Mouse (Mus musculus): ENCODE data around the gene Ubash3a. TPM values are rescaled to one million over a fixed set of nuclear protein-coding genes. Genes with fewer than 3 reads are reported as not detected.
A peak's percentile ranks its signal among the peaks of the same experiment; 100 is the strongest.

Ubash3a gene
- polyA plus RNA-seq, 1 experiment from 2014 or later = 0.50 TPM

DNA sequence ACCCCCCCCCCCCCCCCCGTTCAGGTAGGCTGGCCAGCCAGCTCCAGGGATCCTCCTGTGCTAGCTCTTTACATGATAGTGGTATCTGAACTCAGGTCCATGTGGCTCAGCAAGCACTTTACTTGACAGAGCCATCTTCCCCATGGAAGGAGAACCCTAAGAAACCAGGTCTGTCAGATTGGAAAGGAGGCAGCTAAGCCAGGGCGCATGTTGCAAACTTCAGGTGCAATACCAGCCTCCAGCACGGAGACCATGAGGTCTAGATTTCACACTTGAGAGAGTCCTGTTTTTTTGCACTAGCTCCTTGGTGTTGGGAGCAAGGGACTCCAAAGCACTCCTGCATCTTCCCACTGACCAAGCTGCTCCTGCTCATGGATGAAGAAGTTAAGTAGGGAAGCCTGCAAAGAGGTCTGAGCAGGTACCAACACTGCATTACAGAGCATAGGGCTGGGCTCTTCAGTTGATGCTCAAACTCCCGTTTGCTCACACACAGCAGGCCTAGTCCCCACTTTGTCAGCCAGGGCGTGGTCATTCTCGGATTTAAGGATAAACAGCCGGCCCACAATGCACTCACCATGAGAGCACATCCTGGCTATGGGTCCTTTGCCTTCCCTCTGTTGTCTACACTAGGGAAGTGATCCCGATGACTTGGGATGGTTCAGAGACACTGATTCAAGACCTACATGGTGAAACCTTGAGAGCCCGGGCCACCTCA lies 68.7 kb downstream of the Ubash3a start:
- 24% methylated on average over 9 of the region's 9 CpGs for WGBS
- H3K4me3 ChIP-seq = peak overlapping the region; percentile 51
- ATAC-seq (ENCODE audit: low FRiP score, low read depth) = no peak
- no peak overlapping the region for H3K27ac ChIP-seq
- peaks cover 4% of the 10 kb centered on the region; the same call in 1 of the 2 replicates for H3K27me3 ChIP-seq
- H3K4me1 ChIP-seq = peaks cover 8% of the 10 kb centered on the region; the same call in 1 of the 2 replicates
- peak overlapping the region; percentile 89 for H3K4me2 ChIP-seq (replicated peaks)
- H3K9ac ChIP-seq = peak overlapping the region; percentile 66
- H3K9me3 ChIP-seq = no peaks in the 10 kb centered on the region
- H3K36me3 ChIP-seq = no peaks in the 10 kb centered on the region

DNA sequence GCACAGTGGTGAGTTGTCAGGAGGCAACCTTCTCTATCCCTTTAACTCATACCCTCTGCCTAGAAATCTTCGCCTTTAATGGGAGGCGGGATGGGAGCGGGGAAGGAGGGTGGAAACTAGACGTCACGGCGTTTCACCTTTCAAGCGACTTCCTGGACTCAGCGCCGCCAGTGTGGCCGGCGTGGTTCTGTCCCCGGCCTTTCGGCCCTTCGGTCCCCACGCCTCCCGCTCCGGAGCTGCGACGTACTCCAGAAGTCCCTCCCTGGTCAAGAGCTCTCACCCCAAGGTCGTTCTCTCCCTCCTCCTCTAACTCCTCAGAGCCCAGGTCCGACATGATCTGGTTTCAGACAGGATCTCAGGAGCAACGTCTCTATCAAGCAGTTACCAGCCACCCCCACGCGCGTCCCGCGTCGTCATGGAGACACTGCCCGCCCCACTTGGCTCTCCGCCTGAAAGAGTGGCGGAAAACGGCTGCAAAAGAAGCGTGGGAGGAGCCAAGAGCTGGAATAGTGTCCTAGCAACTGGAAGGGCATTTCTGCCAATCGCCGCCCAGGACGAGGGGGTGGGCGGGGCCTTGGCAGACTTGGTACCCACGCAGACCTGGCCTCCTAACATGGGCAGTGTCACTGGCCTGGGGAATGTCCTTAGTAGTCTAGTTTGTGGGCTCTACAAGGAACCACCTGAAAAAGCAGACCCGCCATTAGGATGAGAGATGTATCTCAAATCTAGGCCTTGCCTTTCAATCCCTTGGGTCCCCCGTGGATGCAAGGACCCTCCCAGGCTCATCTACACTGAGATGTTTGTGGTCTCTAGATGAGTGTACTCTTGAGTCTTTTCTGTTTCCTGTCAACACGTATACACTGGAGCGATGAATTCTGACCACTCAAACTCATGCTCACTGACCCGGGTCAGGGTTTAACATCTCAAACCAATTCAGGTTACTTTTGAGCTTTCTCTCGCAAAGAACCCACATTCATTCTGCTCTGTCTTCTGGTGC lies 69.5 kb downstream of the Ubash3a start, which contains the start of gene Rsph1:
Gene Rsph1 (minus strand): TSS at position 462 of the 997 bp plus-strand sequence.
- Histone ChIP-seq H3K4me1 (peaks cover 8% of the 10 kb centered on the region; the same call in 1 of the 2 replicates), H3K27me3 (peaks cover 4% of the 10 kb centered on the region; the same call in 1 of the 2 replicates), H3K4me3 (peak within 1 kb of the TSS; percentile 51), H3K9me3 (no peaks in the 10 kb centered on the region), H3K36me3 (no peaks in the 10 kb centered on the region), H3K9ac (peak within 1 kb of the TSS; percentile 66), H3K27ac (no peak within 1 kb of the TSS), H3K4me2 (replicated peaks) (peak within 1 kb of the TSS; percentile 89)
- peak; percentile 82 for ATAC-seq (ENCODE audit: low FRiP score, low read depth)
- WGBS = 9% methylated on average over 44 of the region's 44 CpGs

DNA sequence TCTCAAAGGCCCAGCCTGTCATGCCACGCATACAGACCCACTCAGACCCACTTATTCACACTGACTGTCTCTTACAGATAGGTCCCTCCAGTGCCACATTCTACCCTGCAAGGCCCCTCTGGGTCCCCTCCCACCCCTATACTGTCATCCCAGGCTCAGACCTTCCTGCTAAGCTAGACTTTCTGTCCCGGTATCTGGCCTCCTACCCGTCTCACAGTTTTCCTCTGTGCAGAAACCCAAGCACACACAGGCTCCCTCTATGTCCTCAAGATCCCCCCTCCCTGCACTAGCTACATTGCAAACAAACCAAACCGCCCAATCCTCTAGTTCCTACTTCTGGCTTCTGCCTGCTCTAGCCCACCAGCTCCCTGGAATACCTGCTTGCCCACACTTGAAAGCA lies 70.3 kb downstream of the Ubash3a start:
- WGBS = 76% methylated on average over 4 of the region's 4 CpGs
- no peak overlapping the region for H3K27ac ChIP-seq
- H3K4me3 ChIP-seq = no peak overlapping the region
- peaks cover 4% of the 10 kb centered on the region; the same call in 1 of the 2 replicates for H3K27me3 ChIP-seq
- no peak for ATAC-seq (ENCODE audit: low FRiP score, low read depth)
- H3K4me2 ChIP-seq (replicated peaks) = no peak overlapping the region
- peaks cover 8% of the 10 kb centered on the region; the same call in 1 of the 2 replicates for H3K4me1 ChIP-seq
- H3K9me3 ChIP-seq = no peaks in the 10 kb centered on the region
- no peaks in the 10 kb centered on the region for H3K36me3 ChIP-seq
- H3K9ac ChIP-seq = no peak overlapping the region

DNA sequence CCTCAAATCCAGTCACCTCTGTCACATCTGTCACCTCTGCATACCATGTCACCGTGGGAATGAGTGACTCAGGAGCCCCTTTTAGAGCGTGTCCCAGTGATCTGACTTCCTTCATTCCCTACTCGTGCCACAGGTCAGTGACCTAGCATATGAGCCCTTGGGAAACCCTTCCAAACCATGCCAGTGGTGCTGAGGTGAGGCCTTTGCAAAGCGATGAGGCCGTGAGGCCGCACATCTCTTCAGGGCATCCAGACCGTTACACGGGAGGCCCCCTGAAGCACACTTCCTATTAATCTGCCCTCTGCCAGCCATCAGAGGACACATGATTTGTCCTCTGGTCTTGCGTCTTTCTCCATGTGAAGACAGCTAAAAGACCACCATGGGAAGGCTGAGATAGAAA lies 71.9 kb downstream of the Ubash3a start:
- no peak overlapping the region for H3K9ac ChIP-seq
- H3K9me3 ChIP-seq = no peaks in the 10 kb centered on the region
- H3K36me3 ChIP-seq = no peaks in the 10 kb centered on the region
- no peak overlapping the region for H3K4me2 ChIP-seq (replicated peaks)
- H3K27ac ChIP-seq = no peak overlapping the region
- peaks cover 4% of the 10 kb centered on the region; the same call in 1 of the 2 replicates for H3K27me3 ChIP-seq
- H3K4me3 ChIP-seq = no peak overlapping the region
- WGBS = 74% methylated on average over 9 of the region's 9 CpGs
- H3K4me1 ChIP-seq = peaks cover 8% of the 10 kb centered on the region; the same call in 1 of the 2 replicates
- no peak for ATAC-seq (ENCODE audit: low FRiP score, low read depth)

DNA sequence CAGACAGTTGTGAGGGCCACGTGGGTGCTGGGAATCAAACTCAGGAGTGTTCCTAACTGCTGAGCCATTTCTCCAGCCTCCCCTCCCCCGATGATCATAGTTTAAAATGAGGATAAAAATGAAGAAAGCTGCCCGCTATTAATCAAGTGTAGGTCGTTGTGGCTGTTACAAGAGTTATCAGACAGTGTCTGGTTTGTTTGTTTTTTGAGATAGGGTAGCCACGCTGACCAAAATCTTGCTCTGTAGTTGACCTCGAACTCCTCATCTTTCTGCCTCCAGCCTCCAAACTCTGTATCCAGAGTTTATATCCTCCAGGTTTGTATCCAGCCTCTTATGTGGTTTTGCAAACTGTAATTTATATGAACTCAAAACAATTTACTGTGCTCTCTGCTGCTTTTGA lies 72.6 kb downstream of the Ubash3a start:
- H3K4me2 ChIP-seq (replicated peaks) = no peak overlapping the region
- H3K9me3 ChIP-seq = no peaks in the 10 kb centered on the region
- no peak for ATAC-seq (ENCODE audit: low FRiP score, low read depth)
- H3K36me3 ChIP-seq = no peaks in the 10 kb centered on the region
- H3K27ac ChIP-seq = no peak overlapping the region
- 73% methylated on average over 6 of the region's 6 CpGs for WGBS
- H3K4me3 ChIP-seq = no peak overlapping the region
- H3K27me3 ChIP-seq = peaks cover 4% of the 10 kb centered on the region; the same call in 1 of the 2 replicates
- H3K9ac ChIP-seq = no peak overlapping the region
- H3K4me1 ChIP-seq = peaks cover 8% of the 10 kb centered on the region; the same call in 1 of the 2 replicates

DNA sequence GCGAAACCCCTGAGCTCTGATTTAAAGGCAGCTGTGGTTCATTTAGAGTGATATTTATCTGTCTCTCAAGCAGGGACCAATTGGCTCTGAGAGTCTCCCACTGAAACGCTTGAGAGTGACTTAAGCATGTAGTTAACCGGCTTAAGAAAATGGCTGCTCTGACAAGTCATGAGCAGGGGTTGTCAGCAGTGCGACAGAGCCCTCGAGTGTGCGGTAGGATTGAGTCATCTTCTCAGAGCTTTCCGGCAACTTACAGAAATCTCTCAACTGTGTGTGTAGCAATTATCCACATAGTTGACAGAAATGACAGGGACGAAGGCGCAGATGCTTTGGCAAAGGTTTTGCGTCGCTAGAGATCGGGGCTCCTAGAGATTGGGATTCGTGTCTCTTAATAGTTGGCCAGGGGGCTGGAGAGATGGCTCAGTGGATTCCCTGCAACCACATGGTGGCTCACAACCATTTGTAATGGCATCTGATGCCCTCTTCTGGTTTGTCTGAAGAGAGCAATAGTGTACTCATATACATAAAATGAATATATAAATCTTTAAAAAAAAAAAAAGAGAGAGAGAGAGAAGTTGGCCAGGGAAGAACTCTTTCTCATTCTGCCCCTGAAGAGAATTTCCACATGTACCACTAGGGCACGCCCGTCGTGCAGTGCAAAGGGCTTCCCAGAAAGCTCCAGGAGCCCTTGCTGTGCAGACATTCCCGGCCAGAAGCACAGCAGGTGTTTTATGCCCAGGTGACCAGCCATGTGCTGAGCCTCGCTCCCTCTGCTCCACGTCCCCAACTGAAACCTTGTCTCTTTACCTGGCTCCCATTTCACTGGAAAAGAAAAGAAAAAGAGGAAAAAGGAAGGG lies 74.4 kb downstream of the Ubash3a start:
- H3K9me3 ChIP-seq = no peaks in the 10 kb centered on the region
- no peak for ATAC-seq (ENCODE audit: low FRiP score, low read depth)
- no peak overlapping the region for H3K27ac ChIP-seq
- H3K4me3 ChIP-seq = no peak overlapping the region
- no peak overlapping the region for H3K9ac ChIP-seq
- no peaks in the 10 kb centered on the region for H3K27me3 ChIP-seq
- no peaks in the 10 kb centered on the region for H3K36me3 ChIP-seq
- no peak overlapping the region for H3K4me2 ChIP-seq (replicated peaks)
- H3K4me1 ChIP-seq = 0 out of 2 replicates have a peak, but pooled peaks cover 4% of the 10 kb centered on the region
- 50% methylated on average over 19 of the region's 19 CpGs for WGBS

DNA sequence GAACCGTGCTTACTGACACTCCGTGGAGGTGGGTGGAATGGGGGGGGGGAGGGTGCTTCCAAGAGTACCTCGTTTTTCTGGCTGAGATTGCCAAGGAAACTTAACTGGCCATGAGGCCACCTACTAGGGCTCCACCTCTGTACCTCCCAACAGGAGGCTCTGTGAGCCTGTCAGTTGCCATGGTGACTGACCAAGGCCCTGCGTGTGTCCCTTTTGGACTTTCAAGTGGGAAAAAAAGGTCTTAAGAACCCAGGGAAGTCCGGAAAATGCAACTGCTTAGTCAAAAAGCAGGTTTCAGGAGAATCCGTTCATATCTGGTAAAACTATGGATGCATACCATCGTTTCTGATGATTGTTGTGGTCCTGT lies 75.0 kb downstream of the Ubash3a start:
- no peaks in the 10 kb centered on the region for H3K4me1 ChIP-seq
- H3K4me3 ChIP-seq = no peak overlapping the region
- ATAC-seq (ENCODE audit: low FRiP score, low read depth) = no peak
- no peaks in the 10 kb centered on the region for H3K36me3 ChIP-seq
- no peak overlapping the region for H3K9ac ChIP-seq
- H3K4me2 ChIP-seq (replicated peaks) = no peak overlapping the region
- no peak overlapping the region for H3K27ac ChIP-seq
- no peaks in the 10 kb centered on the region for H3K27me3 ChIP-seq
- 28% methylated on average over 7 of the region's 7 CpGs for WGBS
- H3K9me3 ChIP-seq = no peaks in the 10 kb centered on the region

DNA sequence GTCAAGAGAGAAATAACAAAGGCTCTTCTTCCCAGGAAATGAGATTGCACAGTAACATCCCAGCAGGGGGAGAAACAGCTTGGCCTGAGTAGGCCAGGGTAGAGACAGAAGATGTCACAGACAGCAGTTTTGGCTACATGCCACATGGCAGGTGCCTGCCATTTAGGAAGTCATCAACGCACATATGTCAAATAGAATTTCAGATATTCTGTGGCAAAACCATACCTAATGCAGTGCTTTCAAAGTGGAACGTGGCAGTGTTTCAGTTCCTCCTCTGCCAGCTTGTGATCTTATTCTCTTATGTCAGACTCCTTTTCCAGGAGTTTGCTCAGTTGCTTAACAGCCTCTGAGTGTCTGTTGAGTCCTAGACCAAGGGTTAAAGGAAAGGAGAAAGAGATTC lies 78.2 kb downstream of the Ubash3a start:
- Histone ChIP-seq H3K4me1 (no peaks in the 10 kb centered on the region), H3K9ac (no peak overlapping the region), H3K4me3 (no peak overlapping the region), H3K9me3 (no peaks in the 10 kb centered on the region), H3K27me3 (0 out of 2 replicates have a peak, but pooled peaks cover 3% of the 10 kb centered on the region), H3K27ac (no peak overlapping the region), H3K36me3 (no peaks in the 10 kb centered on the region), H3K4me2 (replicated peaks) (no peak overlapping the region)
- WGBS = 85% methylated on average over 2 of the region's 2 CpGs
- no peak for ATAC-seq (ENCODE audit: low FRiP score, low read depth)

DNA sequence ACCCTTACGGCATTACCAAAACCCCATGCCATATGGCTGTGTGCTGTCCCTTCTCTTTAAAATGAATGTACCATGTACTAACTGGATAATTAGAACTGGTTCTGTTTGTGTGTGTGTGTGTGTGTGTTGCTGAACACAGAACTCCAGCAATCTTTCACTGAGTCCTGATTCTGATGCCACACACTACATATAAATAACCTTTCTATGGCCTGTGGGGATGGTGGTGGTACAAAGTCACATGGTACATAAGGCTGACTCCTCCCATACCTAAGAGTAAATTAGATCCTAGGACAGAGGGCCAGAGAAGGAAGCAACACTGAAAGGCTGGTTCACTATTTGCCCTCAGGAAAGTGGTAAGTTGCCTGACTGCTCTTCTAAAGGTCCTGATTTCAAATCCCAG lies 78.8 kb downstream of the Ubash3a start, which contains the start of gene Slc37a1:
Gene Slc37a1 (plus strand): TSS at position 301 of the 400 bp plus-strand sequence.
- 98% methylated on average over 1 of the region's 1 CpGs for WGBS
- H3K27ac ChIP-seq = no peak within 1 kb of the TSS
- H3K9ac ChIP-seq = no peak within 1 kb of the TSS
- no peaks in the 10 kb centered on the region for H3K36me3 ChIP-seq
- H3K9me3 ChIP-seq = no peaks in the 10 kb centered on the region
- no peak within 1 kb of the TSS for H3K4me3 ChIP-seq
- ATAC-seq (ENCODE audit: low FRiP score, low read depth) = no peak
- H3K4me1 ChIP-seq = no peaks in the 10 kb centered on the region
- no peak within 1 kb of the TSS for H3K4me2 ChIP-seq (replicated peaks)
- 0 out of 2 replicates have a peak, but pooled peaks cover 3% of the 10 kb centered on the region for H3K27me3 ChIP-seq

DNA sequence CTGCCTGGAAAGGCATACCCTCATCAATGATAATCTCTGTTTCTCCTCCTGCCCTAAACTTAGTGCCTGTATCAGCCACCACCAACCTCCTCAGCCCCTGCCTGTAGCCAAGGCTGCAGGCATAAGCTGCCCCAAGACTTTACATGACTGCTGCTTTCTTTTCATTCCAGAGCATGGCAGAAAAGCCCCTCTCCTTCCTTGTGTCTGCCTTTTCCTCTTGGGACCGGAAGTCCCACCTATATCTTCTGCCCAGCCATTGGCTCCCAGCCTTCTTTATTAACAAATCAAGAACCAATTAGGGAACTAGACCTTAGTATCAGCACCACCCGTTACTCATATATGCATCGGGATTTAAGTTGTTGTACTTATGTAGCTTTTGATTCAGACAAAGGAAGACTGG lies 79.5 kb downstream of the Ubash3a start:
- Histone ChIP-seq H3K9ac (no peak overlapping the region), H3K27ac (no peak overlapping the region), H3K4me1 (no peaks in the 10 kb centered on the region), H3K4me2 (replicated peaks) (no peak overlapping the region), H3K36me3 (no peaks in the 10 kb centered on the region), H3K4me3 (no peak overlapping the region), H3K27me3 (0 out of 2 replicates have a peak, but pooled peaks cover 3% of the 10 kb centered on the region), H3K9me3 (no peaks in the 10 kb centered on the region)
- WGBS = 85% methylated on average over 3 of the region's 3 CpGs
- ATAC-seq (ENCODE audit: low FRiP score, low read depth) = no peak

DNA sequence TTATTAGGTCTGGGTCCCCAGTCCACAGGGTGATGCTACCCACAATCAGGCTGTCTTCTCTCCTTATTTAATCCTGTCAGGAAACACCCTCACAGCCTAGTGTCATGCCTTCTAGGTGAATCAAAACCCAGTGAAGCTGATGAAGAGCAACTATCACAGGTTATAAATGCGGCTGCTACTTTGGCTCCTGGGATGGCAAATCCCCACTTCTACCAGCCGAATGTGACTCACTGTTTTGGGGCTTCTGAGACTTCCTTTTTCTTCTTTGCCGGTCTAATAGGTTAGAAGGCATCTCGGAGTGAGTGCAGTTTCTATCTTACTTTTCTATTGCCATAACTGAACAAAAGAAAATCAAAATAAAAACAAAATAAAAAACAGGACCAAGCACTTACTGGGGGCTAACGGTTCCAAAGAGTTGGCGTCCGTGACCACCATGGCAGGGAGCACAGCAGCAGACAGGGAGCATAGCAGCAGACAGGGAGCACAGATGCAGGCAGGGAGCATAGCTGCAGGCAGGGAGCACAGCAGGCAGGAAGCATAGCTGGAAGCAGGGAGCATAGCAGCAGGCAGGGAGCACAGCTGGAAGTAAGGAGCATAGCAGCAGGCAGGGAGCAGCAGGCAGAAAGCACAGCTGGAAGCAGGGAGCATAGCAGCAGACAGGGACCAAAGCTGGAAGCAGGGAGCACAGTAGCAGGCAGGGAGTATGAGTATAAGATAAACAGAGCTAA lies 81.5 kb downstream of the Ubash3a start:
- 61% methylated on average over 7 of the region's 7 CpGs for WGBS

More for the DNA sequence above, 81.5 kb downstream of the Ubash3a start:
- 0 out of 2 replicates have a peak, but pooled peaks cover 4% of the 10 kb centered on the region for H3K27me3 ChIP-seq
- no peak for ATAC-seq (ENCODE audit: low FRiP score, low read depth)
- H3K36me3 ChIP-seq = no peaks in the 10 kb centered on the region
- H3K4me1 ChIP-seq = no peaks in the 10 kb centered on the region
- no peak overlapping the region for H3K4me2 ChIP-seq (replicated peaks)
- H3K27ac ChIP-seq = no peak overlapping the region
- no peak overlapping the region for H3K4me3 ChIP-seq
- H3K9ac ChIP-seq = no peak overlapping the region
- no peaks in the 10 kb centered on the region for H3K9me3 ChIP-seq
